Mouse (Mus musculus) cerebellum, adult 2 months (tissue): ENCODE data around the gene Dgcr2. TPM values are rescaled to one million over a fixed set of nuclear protein-coding genes. Genes with fewer than 3 reads are reported as not detected.

Source experiments
- DNase-seq, 2 experiments: peaks; one replicate each; pipeline ENCODE4 v3.0.0; 2021
- H3K27ac ChIP-seq: fragments of 200-500 bp; 2 replicates; pipeline ENCODE4 v1.5.1; 2012; ENCODE audit warnings: low read length, control low read depth, inconsistent platforms; ENCODE audit not compliant: insufficient read depth
- H3K27me3 ChIP-seq: fragments of 200-500 bp; 2 replicates; pipeline ENCODE4 v1.6.1; 2012; ENCODE audit warnings: inconsistent platforms, mild to moderate bottlenecking, low read length, moderate library complexity; ENCODE audit not compliant: control insufficient read depth, insufficient read depth
- H3K4me1 ChIP-seq: fragments of 200-500 bp; 2 replicates; pipeline ENCODE4 v1.6.1; 2011; ENCODE audit warnings: low read length; ENCODE audit not compliant: control insufficient read depth, insufficient read depth
- H3K4me3 ChIP-seq: fragments of 200-500 bp; replicated peaks from 2 replicates; pipeline ENCODE3; 2011; ENCODE audit warnings: mild to moderate bottlenecking, low read depth, low read length, control low read depth; ENCODE audit not compliant: insufficient read depth
- CTCF ChIP-seq: fragments of 200-500 bp; IDR thresholded peaks from 2 replicates; pipeline ENCODE4 v1.5.1; 2011; ENCODE audit warnings: low read depth, mild to moderate bottlenecking, control low read depth, low read length, moderate library complexity, borderline replicate concordance; ENCODE audit not compliant: insufficient read depth
- POLR2A ChIP-seq: fragments of 200-500 bp; IDR thresholded peaks from 2 replicates; pipeline ENCODE4 v1.6.1; 2011; ENCODE audit warnings: low read length, control low read depth, borderline replicate concordance; ENCODE audit not compliant: insufficient read depth
- WGBS: fragments of 180-500 bp; shearing (Covaris S2); methylation state at CpG from one replicate; pipeline ENCODE4 v1.1.7; 2018; 5-methylcytosine and 5-hydroxymethylcytosine counted together
- polyA plus RNA-seq: library from polyadenylated mRNA; depleted of rRNA; stranded (reverse); fragments of >200 nt; gene quantifications from 2 replicates; pipeline ENCODE4 v1.2.3, GENCODE M21; 2012

Dgcr2 gene
- polyA plus RNA-seq, 1 experiment, result 145 TPM

- no peak for DNase-seq
- WGBS, result 82% methylated on average over 6 of the region's 6 CpGs
- H3K27ac ChIP-seq, result no peak within 1 kb of the TSS
- H3K4me3 ChIP-seq, result no peak within 1 kb of the TSS
- H3K27me3 ChIP-seq, result no peaks in the 10 kb centered on the region
- TF ChIP-seq CTCF, result no peak
- no peak for TF ChIP-seq POLR2A
- peaks cover 48% of the 10 kb centered on the region for H3K4me1 ChIP-seq
Measured at GRCm38 (mm10) chr16:17838051-17838450, 60.3 kb downstream of the Dgcr2 start, which contains the start of gene Car15. Gene Car15 (minus strand): TSS chr16:17838364.

- 39% methylated on average over 13 of the region's 13 CpGs for WGBS
Measured at GRCm38 (mm10) chr16:17835481-17835880, 62.9 kb downstream of the Dgcr2 start.

GRCm38 (mm10) chr16:17834543-17834942 lies 63.8 kb downstream of the Dgcr2 start:
- peak overlapping the region; percentile 95; the same call in 1 of the 2 replicates for H3K27ac ChIP-seq
- peaks cover 35% of the 10 kb centered on the region for H3K4me1 ChIP-seq
- peak overlapping the region; percentile 82 for H3K4me3 ChIP-seq
- 61% methylated on average over 7 of the region's 7 CpGs for WGBS
- TF ChIP-seq POLR2A (no peak), CTCF (no peak)
- DNase-seq, result no peak
- no peaks in the 10 kb centered on the region for H3K27me3 ChIP-seq

More at GRCm38 (mm10) chr16:17835481-17835880, 62.9 kb downstream of the Dgcr2 start:
- H3K27ac ChIP-seq, result no peak overlapping the region
- H3K4me3 ChIP-seq, result no peak overlapping the region
- DNase-seq, result peak in 1 of 2 experiments; percentile 43
- peaks cover 44% of the 10 kb centered on the region for H3K4me1 ChIP-seq
- no peaks in the 10 kb centered on the region for H3K27me3 ChIP-seq
- TF ChIP-seq CTCF, result no peak
- TF ChIP-seq POLR2A, result no peak

GRCm38 (mm10) chr16:17833681-17834399 lies 64.5 kb downstream of the Dgcr2 start:
- Histone ChIP-seq H3K4me3 (peak overlapping the region; percentile 82), H3K27me3 (no peaks in the 10 kb centered on the region), H3K27ac (peak overlapping the region; percentile 95), H3K4me1 (peaks cover 30% of the 10 kb centered on the region)
- DNase-seq, result peak; percentile 77 to 82
- WGBS, result 3% methylated on average over 91 of the region's 103 CpGs
- TF ChIP-seq POLR2A, result peak; percentile 11; the same call in 1 of the 2 replicates
- TF ChIP-seq CTCF, result no peak

GRCm38 (mm10) chr16:17833321-17833680 lies 65.1 kb downstream of the Dgcr2 start:
- H3K4me1 ChIP-seq, result peaks cover 24% of the 10 kb centered on the region
- H3K4me3 ChIP-seq, result peak overlapping the region; percentile 82
- peak overlapping the region; percentile 95 for H3K27ac ChIP-seq
- H3K27me3 ChIP-seq, result no peaks in the 10 kb centered on the region
- DNase-seq, result peak in 1 of 2 experiments; percentile 64
- under 1% methylated on average over 37 of the region's 37 CpGs for WGBS
- TF ChIP-seq CTCF, result no peak
- TF ChIP-seq POLR2A, result no peak

- WGBS, result 35% methylated on average over 7 of the region's 7 CpGs
- Histone ChIP-seq H3K4me3 (peak within 1 kb of the TSS; percentile 82), H3K27ac (peak within 1 kb of the TSS; percentile 95), H3K27me3 (no peaks in the 10 kb centered on the region), H3K4me1 (peaks cover 20% of the 10 kb centered on the region)
- TF ChIP-seq POLR2A (no peak), CTCF (no peak)
- no peak for DNase-seq
Measured at GRCm38 (mm10) chr16:17832821-17833220, 65.5 kb downstream of the Dgcr2 start, which contains the start of gene B830017H08Rik. Gene B830017H08Rik (plus strand): TSS chr16:17833121.

- 62% methylated on average over 11 of the region's 11 CpGs for WGBS
- peak; percentile 31; the same call in 1 of the 2 replicates for TF ChIP-seq CTCF
- no peak for TF ChIP-seq POLR2A
Measured at GRCm38 (mm10) chr16:17831781-17832180, 66.6 kb downstream of the Dgcr2 start.

More at GRCm38 (mm10) chr16:17831781-17832180, 66.6 kb downstream of the Dgcr2 start:
- H3K4me1 ChIP-seq, result peaks cover 19% of the 10 kb centered on the region
- no peak overlapping the region for H3K27ac ChIP-seq
- DNase-seq, result no peak
- no peak overlapping the region for H3K4me3 ChIP-seq
- no peaks in the 10 kb centered on the region for H3K27me3 ChIP-seq
